Mouse (Mus musculus): ENCODE measurements around the gene Hypk.
"Not testable (repeated sequence)": the region's sequence is repeated elsewhere in the genome, so short reads cannot be mapped to it uniquely, and the experiment has no call there.

Hypk gene

GRCm38 (mm10) chr2:121448136-121448535 lies 5.0 kb upstream of the Hypk start:
- peak; percentile 62 for DNase-seq (ENCODE audit: low spot score)

GRCm38 (mm10) chr2:121448739-121449535 lies 4.2 kb upstream of the Hypk start, which contains the start of gene Serf2:
Gene Serf2 (plus strand): TSS chr2:121449195.
- peak; percentile 100 for DNase-seq (ENCODE audit: low spot score)

GRCm38 (mm10) chr2:121449545-121450011 lies 3.5 kb upstream of the Hypk start:
- DNase-seq (ENCODE audit: low spot score), result no peak

GRCm38 (mm10) chr2:121450093-121450492 lies 3.0 kb upstream of the Hypk start:
- peak; percentile 21 for DNase-seq (ENCODE audit: low spot score)

- no peak for DNase-seq (ENCODE audit: low spot score)
These were observed 729 bp upstream of the Hypk start for GRCm38 (mm10) chr2:121452361-121452760.

- no peak for DNase-seq (ENCODE audit: low spot score)
These were observed 827 bp downstream of the Hypk start for GRCm38 (mm10) chr2:121453917-121454316.

- no peak for DNase-seq (ENCODE audit: low spot score)
These were observed 2.4 kb downstream of the Hypk start for GRCm38 (mm10) chr2:121455534-121455933.

GRCm38 (mm10) chr2:121456692-121457642 lies 3.9 kb downstream of the Hypk start, which contains the start of gene Serinc4:
Gene Serinc4 (minus strand): TSS chr2:121456781.
- DNase-seq (ENCODE audit: low spot score), result peak; percentile 90

- no peak for DNase-seq (ENCODE audit: low spot score)
These were observed 7.0 kb downstream of the Hypk start for GRCm38 (mm10) chr2:121460071-121460470.

GRCm38 (mm10) chr2:121468982-121469381 lies 15.9 kb downstream of the Hypk start:
- DNase-seq (ENCODE audit: low spot score), result not testable (repeated sequence)

GRCm38 (mm10) chr2:121472783-121473182 lies 19.7 kb downstream of the Hypk start:
- DNase-seq (ENCODE audit: low spot score), result not testable (repeated sequence)

GRCm38 (mm10) chr2:121473301-121474179 lies 20.4 kb downstream of the Hypk start, which contains the start of gene Mfap1b:
Gene Mfap1b (minus strand): TSS chr2:121474067.
- peak; percentile 91 for DNase-seq (ENCODE audit: low spot score)

GRCm38 (mm10) chr2:121474180-121474535 lies 21.1 kb downstream of the Hypk start:
- DNase-seq (ENCODE audit: low spot score), result no peak

- not testable (repeated sequence) for DNase-seq (ENCODE audit: low spot score)
These were observed 22.2 kb downstream of the Hypk start for GRCm38 (mm10) chr2:121475306-121475705.

GRCm38 (mm10) chr2:121477491-121478266 lies 24.6 kb downstream of the Hypk start:
- no peak for DNase-seq (ENCODE audit: low spot score)

GRCm38 (mm10) chr2:121480498-121480897 lies 27.4 kb downstream of the Hypk start:
- peak; percentile 16 for DNase-seq (ENCODE audit: low spot score)

- not testable (repeated sequence) for DNase-seq (ENCODE audit: low spot score)
These were observed 27.8 kb downstream of the Hypk start for GRCm38 (mm10) chr2:121480916-121481315.

- no peak for DNase-seq (ENCODE audit: low spot score)
These were observed 30.5 kb downstream of the Hypk start for GRCm38 (mm10) chr2:121483576-121483975.

GRCm38 (mm10) chr2:121484403-121484802 lies 31.3 kb downstream of the Hypk start:
- DNase-seq (ENCODE audit: low spot score), result not testable (repeated sequence)

GRCm38 (mm10) chr2:121501550-121501949 lies 48.5 kb downstream of the Hypk start:
- DNase-seq (ENCODE audit: low spot score), result not testable (repeated sequence)
